Mouse (Mus musculus) G1E (cell line): ENCODE data around the gene Ate1.

Experiments
- CTCF ChIP-seq: IDR thresholded peaks from 2 replicates; pipeline ENCODE4 v1.5.1; 2012; ENCODE audit warnings: low read depth, low read length, inconsistent platforms, mixed read lengths
- GATA1 ChIP-seq: IDR thresholded peaks from 2 replicates; pipeline ENCODE4 v1.6.1; 2012; ENCODE audit warnings: borderline replicate concordance, low read length, inconsistent platforms, mixed read lengths

- TF ChIP-seq CTCF: peak; percentile 26; the same call in 1 of the 2 replicates
- no peak for TF ChIP-seq GATA1
These were observed 44.2 kb downstream of the Ate1 start for GRCm38 (mm10) chr7:130475970-130476369.
